Mouse (Mus musculus) common myeloid progenitor, adult 5-6 weeks (primary cell): ENCODE results near the gene Cnn3. TPM values are rescaled to one million over a fixed set of nuclear protein-coding genes. Genes with fewer than 3 reads are reported as not detected.

Experiments used
- ATAC-seq: replicated peaks from 2 replicates; pipeline ENCODE4 v1.8.0; 2016; ENCODE audit warnings: low read depth, mild to moderate bottlenecking, moderate TSS enrichment, inconsistent platforms; ENCODE audit not compliant: poor library complexity, severe bottlenecking
- total RNA-seq: library from RNA; stranded (forward); fragments of 200-1000, 187-1606 nt; gene quantifications from 2 replicates; pipeline ENCODE4 v1.2.3, GENCODE M21; 2017

The Cnn3 gene
- total RNA-seq, 1 experiment from 2014 or later, result 43.5 TPM

DNA sequence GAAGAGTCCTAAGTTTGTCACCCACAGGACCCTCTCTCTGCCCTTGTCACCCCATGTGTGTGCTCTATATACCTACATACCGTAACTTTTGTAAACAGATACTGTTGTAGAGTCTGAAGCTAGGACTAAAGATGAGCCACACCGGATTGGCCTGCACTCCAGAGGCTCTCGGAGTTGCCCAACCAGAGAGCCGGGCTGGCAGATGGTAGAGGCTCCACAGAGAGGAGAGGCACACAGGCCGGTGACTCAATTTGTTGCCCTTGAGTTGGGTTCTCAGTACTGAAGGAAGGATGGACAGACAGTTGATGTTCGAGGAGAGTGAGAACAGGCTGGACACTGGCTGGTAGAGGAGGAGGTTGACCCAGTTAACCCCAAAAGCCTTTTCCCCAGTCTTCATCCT is 18.1 kb downstream of the Cnn3 start:
- no peak for ATAC-seq

DNA sequence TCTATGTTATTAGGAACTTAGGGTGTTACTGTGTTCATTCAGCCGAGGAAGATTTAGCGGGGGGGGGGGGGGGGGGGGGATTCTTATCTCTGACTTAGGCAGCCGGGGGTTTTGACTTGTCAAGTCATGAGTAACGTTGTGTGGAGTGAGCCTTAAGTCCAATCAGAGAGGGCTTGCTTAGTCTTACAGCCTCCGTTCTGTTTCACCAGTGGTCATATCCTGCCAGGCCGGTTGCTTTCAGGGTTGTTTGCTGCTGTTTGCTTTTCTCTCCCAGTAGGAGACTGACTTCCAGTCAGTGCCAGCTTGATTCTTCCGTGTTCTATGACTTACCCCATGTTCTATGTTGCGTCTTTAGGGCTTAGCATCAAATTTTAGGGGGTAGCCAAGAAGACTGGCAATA is 20.2 kb downstream of the Cnn3 start:
- ATAC-seq, result no peak

DNA sequence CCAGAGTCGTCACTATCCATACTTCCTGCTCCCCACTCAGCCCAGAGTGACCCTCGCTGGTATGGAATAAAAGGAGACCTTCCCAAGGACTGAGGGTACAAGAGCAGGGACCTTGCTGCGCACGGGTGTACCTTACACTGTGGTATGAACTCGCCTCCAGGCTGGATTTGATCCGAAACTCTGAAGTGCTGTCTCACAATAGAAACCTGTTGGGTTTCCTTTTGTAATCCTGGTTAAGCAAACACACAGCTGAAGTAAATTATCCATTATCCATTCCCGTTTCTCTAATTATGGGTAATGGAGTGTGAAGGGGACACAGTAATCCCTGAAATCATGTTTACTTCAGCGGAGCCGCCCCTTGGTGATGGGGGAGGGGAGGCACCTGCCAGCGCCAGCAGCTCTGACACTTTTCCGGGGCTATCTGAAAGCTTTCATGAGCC is 21.8 kb downstream of the Cnn3 start:
- ATAC-seq, result no peak

DNA sequence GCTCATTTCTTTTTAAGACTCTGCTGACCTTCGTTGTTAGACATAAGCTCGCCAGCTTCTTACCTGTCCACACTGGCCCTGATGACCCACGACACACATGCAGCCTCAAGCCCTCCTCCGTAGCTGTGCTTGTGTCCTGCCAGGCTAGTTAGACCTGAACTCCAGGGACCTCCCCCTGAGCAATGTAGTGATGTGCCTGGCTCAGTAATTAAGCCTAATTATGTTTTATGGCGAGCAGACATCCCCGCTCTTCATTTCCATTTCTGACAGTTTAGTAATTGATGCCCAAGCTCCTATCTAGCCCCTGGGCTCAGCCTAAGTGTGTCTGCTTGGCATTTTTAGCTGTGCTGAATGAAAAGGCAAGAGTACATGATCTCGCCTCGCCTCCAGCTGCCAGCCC is 22.3 kb downstream of the Cnn3 start:
- no peak for ATAC-seq

DNA sequence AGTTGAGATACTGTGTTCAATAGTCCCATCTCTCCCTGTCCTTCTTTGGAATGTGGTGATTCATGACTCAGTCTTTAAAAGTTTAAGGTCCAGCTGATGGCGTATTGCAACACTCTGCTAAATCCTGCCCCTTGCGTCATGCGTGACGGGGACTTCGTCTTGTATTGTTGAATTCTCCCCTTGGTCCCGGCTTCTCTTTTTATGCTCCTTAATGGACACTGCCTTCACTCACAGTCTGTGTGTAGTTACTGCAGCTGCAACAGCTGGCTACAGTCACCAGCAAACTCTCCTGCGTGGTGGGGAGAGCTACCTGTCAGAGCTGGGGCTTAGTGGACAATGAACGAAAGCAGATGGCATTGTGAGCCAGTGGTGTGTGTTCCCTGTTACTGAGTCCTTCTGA is 23.2 kb downstream of the Cnn3 start:
- no peak for ATAC-seq

DNA sequence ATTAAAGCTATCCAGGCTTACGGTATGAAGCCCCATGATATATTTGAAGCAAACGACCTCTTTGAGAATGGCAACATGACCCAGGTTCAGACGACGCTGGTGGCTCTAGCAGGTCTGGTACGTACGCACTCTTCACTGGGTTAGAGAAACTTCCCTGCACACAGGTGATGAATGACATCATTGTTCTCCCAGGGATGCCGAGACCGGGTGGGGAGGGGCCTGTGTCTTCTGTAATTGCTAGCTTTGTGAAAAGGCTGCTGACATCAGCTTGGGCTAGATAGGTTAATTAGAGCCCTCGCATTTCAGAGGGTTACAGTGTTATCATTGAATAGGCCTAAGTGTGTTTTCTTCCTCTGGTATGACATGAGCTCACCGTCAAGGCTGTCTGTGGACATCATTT is 25.1 kb downstream of the Cnn3 start:
- ATAC-seq, result no peak

DNA sequence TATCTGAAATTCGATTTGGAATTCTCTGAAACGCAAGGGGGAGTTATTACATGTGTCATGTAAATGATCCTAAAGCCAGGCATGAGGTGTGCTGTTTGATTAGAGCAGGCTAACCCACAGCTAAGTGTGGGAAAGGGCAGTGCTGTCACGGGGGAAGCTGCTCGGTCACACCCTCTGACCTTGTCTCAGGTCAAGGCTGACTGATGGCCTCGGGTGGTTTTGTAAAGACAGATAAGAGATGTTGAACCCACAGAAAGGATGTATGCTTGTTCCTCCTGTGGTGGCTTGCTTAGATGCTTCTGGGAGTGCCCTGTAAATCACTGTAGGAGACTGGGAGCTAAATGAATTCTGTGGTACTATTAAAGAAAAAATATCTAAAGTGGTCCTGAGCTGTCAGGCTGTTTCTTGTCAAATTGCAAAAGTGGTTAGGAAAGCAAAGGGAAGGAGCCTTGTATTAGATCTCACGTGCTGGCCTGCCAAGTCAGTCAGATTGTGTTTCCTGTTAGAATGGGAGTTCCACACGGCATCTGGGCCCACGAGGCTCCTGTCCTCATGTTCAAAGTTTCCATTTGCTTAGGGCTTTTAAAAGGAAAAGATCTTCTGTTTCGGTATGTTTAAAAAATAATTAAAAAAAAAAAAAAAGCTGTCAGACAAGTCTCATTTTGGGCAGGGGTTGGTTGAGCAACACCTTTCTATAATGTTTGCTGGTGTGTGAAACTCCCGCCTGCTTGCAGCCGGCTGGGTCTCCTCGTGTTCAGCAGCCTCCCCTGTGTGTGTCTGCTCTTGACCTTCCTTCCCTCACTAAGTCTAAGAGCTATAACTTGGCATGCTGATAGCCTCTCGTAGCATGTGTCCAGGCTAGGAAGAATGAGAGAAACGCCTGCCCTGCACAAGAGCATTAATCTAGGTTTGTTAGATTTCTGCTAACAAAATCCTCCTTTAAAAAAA is 32.5 kb downstream of the Cnn3 start:
- peak; percentile 58 for ATAC-seq

DNA sequence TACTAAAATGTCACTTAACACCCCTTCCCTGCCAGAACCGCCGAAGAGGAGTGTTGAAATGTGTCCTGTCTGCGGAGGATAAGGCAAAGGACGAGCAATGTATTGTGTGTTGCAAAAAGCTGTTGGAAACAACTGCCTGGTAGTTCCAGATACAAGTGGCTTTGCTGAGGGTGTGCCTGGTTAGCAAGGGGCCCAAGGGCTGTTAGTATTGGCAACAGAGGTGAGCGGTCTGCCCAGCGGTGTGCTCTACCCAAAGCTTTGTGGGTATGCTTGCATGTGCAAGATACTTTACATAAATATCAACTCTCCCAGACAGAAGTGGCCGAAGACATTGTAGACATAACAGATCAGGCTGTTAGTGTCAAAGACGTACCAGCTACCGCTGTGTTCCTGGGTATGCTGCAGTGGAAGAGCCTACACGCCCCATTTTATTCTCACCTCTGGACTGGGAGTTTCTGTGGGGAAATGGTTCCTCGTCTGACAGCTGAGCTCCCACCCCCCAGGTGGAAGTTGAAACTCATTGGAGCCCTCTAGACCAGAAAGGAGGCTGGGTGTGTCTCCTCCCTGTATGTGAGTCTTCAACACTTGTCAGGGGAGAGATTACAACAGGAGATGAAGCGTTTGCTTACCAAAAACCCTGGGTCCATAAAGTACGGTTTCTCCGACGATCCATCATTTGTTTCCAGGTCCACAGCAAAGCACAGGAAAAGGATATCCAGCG is 34.3 kb downstream of the Cnn3 start:
- ATAC-seq, result peak; percentile 51; the same call in 1 of the 2 replicates

DNA sequence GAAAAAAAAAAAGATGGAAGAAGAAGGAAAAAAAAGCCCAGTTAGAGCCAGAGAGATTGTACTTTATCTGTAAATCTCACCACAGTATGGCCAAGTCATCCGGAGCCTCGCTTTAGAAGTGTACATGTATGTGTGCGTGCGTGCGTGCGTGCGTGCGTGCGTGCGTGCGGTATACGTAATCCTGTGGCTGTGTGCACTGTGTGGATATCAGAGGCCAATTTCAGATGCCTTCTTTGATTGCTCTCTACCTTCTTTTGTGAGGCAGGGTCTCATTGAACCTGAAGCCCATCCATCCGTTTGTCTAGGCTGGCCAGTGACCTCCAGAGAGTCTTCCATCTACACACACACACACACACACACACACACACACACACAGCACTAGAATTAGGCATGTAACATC is 35.2 kb downstream of the Cnn3 start:
- ATAC-seq, result no peak

DNA sequence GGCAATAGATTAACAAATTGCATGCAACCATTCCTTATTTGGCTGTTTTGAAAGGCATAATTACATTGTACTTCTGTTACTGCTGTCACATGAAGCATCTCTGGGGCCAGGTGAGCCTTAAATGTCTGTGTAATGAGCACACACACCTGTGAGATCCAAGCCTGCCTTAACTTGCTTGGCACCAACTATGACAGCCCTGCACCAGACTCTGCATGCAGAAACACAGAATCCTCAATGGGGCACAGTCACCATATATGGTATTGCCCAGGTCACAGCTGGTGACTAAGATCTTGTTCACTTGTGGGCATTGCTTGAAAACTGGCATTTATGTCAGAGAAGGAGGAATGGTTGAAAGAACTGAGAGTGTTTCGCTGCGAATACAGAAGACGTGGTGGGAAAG is 36.5 kb downstream of the Cnn3 start:
- no peak for ATAC-seq

DNA sequence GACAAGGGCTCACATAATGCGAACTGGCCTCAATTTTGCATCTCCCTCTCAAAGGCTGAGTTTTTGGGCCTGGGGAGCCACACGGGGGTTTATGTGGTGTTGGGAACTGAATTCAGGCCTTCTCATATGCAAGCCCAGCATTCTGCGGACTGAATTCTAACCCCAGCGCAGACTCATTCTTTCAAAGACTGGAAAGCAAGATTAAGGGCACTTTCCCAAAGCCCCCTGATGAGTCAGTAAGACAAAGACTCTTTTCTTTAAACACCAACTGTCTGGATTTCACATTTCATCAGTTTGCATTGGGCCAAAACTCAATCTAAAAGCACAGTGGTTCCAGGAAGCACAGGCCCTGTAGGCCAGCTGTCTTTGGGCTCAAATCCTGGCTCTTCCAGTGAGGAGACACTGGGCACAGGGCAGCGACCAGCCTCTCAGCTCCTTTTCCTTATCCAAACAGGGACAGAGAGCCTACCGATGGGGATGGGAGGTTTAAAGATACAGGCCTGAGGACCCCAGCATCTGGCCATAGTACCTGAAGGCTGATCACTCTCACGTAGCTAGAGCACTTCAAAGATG is 38.5 kb downstream of the Cnn3 start:
- ATAC-seq, result no peak

DNA sequence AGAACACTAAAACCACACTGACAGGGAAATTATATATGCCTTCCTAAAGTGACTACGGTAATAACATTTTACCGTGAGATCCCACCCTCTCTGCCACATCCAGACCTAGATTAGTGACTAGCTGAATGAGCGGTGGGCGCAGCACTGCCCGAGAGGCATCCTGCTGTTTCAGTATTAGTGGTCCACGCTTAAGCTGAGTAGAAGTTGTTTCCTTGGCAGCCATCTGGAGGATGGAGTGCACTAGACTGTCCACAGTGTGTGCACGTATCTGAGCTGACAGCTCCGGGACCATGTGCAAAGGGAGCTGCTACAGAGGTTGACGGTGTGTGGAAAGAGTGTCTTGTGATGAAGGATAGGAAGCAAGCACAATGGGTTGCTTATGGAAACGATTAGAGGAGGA is 39.5 kb downstream of the Cnn3 start:
- ATAC-seq, result no peak

DNA sequence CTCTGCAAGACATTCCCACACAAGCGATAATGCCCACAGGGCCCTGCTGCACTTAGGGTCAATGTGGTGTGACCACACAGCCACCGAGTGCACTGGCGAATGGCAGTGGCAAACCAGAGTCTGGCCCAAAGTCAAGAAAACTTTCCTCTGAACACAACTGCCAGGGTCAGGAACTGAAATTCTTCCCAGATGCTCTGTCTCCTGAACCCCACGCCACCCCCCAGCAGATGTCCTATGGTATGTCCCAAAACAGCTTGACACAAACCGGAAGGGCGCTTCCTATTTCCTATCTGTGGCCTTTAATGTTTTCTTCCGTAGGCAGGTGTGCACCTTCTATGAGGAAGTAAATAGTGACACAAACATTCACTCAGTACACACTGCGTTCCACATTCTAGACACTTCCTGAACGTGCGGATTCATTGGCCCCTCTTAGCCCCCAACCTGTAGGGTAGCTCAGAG is 40.8 kb downstream of the Cnn3 start:
- peak; percentile 78 for ATAC-seq

DNA sequence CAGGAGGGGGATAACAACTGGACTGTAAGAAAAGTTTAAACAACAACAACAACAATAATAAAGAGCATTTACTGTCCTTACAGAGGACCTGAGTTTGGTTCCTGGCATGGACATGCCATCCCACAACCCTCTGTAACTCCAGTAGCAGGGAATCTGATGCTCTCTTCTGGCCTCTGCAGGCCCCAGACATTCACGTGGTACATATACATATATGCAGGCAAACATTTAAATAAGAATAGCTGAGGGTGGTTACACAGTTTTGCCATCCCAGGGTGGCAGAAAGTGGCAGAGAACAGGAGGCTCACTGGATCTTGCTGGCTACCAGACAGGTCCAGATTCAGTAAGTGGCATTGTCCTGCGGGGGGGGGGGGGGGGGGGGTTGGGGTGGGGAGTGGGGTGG is 41.8 kb downstream of the Cnn3 start:
- no peak for ATAC-seq

DNA sequence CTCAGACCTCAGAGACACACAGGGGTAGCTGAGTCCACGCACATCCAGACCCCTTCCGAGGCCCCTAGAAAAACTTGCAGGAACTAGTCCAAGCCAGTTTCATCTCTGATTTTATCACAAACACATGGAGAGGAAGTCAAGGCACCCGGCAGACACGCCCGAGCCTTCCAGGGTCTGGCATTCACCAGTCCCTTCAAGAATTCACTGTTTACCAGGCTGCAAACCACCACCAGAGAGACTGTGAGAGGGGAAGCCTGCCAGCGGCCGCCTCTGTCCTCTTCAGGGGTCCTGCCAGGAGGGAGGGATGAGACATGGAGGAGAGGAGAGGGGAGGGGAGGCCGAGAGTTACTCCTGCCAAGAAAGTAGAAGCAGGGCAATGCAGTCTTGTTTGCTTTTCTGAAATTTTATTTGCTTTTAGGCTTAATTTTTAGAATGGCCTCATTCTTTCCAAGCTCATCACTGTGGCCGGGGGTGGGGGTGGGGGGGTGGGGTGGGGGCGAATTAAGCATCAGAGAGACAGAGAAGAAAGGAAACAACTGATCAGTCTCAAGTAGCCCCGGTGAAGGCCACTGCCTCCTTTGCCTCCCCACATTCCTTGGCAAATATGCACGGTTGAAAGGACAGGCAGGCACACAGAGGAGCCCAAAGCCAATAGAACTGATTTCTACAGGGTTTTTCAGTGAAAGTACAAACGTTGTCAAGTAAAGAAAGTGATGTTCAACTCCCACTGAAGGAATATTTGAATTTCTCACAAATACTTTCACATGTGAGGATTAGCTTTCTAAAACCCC is 43.1 kb downstream of the Cnn3 start:
- ATAC-seq, result peak; percentile 46

DNA sequence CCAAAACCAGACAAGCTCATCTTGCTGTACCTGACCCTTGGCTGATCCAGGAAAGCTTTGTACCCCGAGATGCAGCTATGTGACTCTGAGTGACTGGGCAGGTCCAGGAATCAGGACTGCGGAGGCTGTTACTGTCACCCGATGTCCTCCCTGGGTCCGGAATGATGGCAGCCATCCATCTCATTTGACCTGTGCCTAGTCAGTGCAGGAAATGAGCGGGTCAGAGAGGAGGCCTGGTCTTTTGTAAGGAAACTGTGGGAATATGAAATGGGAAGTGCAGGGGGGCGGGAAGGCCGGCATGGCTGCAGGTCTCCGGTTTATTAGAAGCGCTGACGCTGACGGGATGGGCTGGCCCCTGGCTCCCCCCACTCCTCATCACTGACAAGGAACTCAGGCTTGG is 45.4 kb downstream of the Cnn3 start:
- no peak for ATAC-seq

DNA sequence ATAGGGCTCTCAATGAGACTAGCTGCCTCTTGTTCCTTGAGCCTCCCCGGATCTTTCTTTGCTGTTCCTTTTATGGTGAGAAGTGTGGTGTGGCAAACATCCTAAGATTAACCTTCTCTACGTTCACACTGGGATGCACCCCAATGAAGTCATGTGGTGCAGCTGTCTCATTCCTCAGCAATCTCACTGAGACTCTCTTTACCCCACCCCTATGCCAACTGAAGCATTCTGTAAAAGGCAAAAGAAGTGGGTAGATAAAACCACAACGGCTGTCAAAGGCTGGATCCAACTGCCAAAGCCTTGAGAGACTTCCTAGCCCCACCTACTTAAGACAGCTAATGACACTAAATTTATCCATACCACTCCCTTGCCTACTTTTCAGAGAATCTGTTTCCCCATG is 48.4 kb downstream of the Cnn3 start:
- peak; percentile 88 for ATAC-seq

DNA sequence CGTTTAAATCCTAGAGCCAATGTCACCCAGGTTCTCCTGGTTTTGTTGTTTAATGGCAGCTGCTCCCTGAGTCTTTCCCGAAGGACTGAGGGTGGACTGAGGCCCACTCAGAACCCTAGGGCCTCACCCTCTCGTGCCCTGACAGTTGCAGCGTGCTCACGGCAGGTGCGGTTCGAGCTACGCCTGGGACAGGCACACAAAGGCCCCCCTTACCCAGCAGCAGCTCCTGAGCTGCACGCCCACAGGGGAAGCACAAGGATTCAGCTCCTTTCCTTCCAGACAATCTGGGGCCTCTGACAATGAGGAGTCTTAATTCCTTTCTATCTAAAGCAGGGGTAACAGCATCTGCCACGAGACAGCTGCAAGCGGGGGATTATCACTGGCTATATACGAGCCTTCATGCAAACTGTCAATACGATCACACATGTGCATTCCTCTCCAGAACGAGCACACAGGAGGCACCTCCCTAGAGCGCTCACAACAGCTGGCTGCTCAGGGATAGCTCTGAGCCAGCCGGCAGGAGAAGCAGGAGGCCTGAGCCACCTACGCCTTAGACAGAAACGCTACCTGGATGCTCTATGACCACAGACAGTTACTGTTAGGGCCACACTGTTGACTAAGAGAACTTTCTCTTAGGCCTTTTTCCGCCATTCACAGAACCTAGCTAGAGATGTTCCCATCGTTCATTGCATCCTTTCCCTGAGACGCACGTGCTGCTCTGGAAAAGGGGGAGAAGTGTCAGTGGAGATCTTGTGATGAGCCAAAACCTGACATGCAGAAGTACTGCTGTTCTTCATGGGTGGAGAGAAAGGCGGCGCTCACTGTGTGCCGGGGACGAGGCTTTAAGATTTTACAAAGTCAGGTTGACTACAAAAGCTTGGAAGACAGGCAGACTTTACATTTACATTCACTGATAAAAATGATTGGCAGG is 54.0 kb downstream of the Cnn3 start:
- ATAC-seq, result no peak

DNA sequence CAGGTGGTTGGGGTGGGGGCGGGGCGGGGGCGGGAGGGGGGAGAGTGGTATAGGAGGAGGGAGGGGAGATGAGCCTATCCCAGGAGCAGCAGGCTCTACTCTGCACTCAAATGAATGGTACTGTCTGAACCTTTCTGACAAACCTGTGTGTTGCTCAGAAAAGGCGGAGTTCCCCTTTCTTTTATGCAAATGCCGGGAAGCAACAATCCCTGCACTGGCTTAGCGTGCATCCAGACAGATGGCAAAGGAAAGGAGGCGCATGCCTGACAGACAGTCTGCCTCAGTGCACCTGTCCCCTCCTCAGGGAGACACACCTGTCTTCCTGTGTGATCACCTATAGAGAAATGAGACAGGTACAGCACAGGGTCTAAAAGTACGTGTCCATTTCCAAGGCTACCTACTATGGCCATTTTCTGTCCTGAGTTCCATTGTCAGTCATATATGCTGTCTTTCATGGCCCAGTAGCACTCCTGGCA is 54.7 kb downstream of the Cnn3 start:
- ATAC-seq, result no peak
